Comparison of ENCODE assay signal across 9 mouse cellular contexts in genomic region chr2:33734781-33735485, GRCm38 (mm10).
DNase-seq lines count a peak whose midpoint lies in the region; ATAC-seq and TF ChIP-seq lines count a peak whose summit lies in the region.
"Had no signal": no experiment of that assay in that cellular context is flagged by ENCODE, and none has a peak within 500 bp of the region (broad histone marks: within the 10 kb centered on the region; RNA-seq: fewer than 3 reads in every experiment).

No protein-coding gene starts in this region.

- no peak for ATAC-seq in kidney, postnatal 0 days (replicated peaks; ENCODE audit: low FRiP score, low read depth)
- no peak for ATAC-seq in liver, embryonic 14.5 days (ENCODE audit: insufficient read depth)
- peak; percentile 48 for ATAC-seq in neural tube, embryonic 14.5 days (ENCODE audit: low read depth)

- H3K9me3 ChIP-seq in kidney, postnatal 0 days (replicated peaks; ENCODE audit: low read length), result no peaks in the 10 kb centered on the region
- H3K9me3 ChIP-seq in liver, embryonic 14.5 days (ENCODE audit: control insufficient read depth, low read length), result no peaks in the 10 kb centered on the region
- no peaks in the 10 kb centered on the region for H3K9me3 ChIP-seq in neural tube, embryonic 14.5 days (ENCODE audit: control insufficient read depth, low read length)
- H3K9me3 ChIP-seq: embryonic facial prominence, embryonic 12.5 days had no signal

- TF ChIP-seq EP300 in liver, embryonic 14.5 days (IDR thresholded peaks at IDR 0.05; ENCODE audit: low read depth), result no peak

- 37% methylated on average over 10 of the region's 10 CpGs for WGBS in kidney, postnatal 0 days
- 33% methylated on average over 10 of the region's 10 CpGs for WGBS in liver, embryonic 14.5 days (ENCODE audit: insufficient replicate concordance)
- 33% methylated on average over 10 of the region's 10 CpGs for WGBS in neural tube, embryonic 14.5 days

- no peaks in the 10 kb centered on the region for H3K27me3 ChIP-seq in kidney, postnatal 0 days (ENCODE audit: insufficient read depth, low read length)
- H3K27me3 ChIP-seq in liver, embryonic 14.5 days (ENCODE audit: control insufficient read depth, insufficient read depth, low read length), result no peaks in the 10 kb centered on the region
- H3K27me3 ChIP-seq in neural tube, embryonic 14.5 days (ENCODE audit: control insufficient read depth, insufficient read depth, low read length), result no peaks in the 10 kb centered on the region
- H3K27me3 ChIP-seq: embryonic facial prominence, embryonic 12.5 days had no signal

- no peak overlapping the region for H3K9ac ChIP-seq in kidney, postnatal 0 days (ENCODE audit: low read depth, low read length)
- H3K9ac ChIP-seq in liver, embryonic 14.5 days (replicated peaks), result no peak overlapping the region
- H3K9ac ChIP-seq in neural tube, embryonic 14.5 days (replicated peaks; ENCODE audit: low read depth, low read length), result no peak overlapping the region
- H3K9ac ChIP-seq: embryonic facial prominence, embryonic 12.5 days had no signal

- H3K36me3 ChIP-seq in kidney, postnatal 0 days (ENCODE audit: insufficient read depth, low read length), result 0 out of 2 replicates have a peak, but pooled peaks cover 7% of the 10 kb centered on the region
- no peaks in the 10 kb centered on the region for H3K36me3 ChIP-seq in liver, embryonic 14.5 days (replicated peaks; ENCODE audit: control insufficient read depth, insufficient read depth, low read depth)
- H3K36me3 ChIP-seq in neural tube, embryonic 14.5 days (ENCODE audit: control insufficient read depth, insufficient read depth, low read length), result peaks cover 16% of the 10 kb centered on the region; the same call in 1 of the 2 replicates

- H3K27ac ChIP-seq in kidney, postnatal 0 days, result no peak overlapping the region
- no peak overlapping the region for H3K27ac ChIP-seq in liver, embryonic 14.5 days
- 0 out of 2 replicates have a peak overlapping the region, but pooled peaks have one; percentile 10 for H3K27ac ChIP-seq in neural tube, embryonic 14.5 days (ENCODE audit: low read depth, low read length)

- H3K4me3 ChIP-seq in kidney, postnatal 0 days (replicated peaks; ENCODE audit: low read depth, low read length), result no peak overlapping the region
- H3K4me3 ChIP-seq in liver, embryonic 14.5 days (ENCODE audit: insufficient read depth in 1 of 2, low read depth in 2 of 2, low read length in 2 of 2), result no peak overlapping the region
- H3K4me3 ChIP-seq in neural tube, embryonic 14.5 days (ENCODE audit: low read depth, low read length), result no peak overlapping the region
- H3K4me3 ChIP-seq: embryonic facial prominence, embryonic 12.5 days had no signal

- DNase-seq in ovary, postnatal 10 days (ENCODE audit: low spot score), result peak; percentile 66
- no peak for DNase-seq in ovary, adult 18-20 months (ENCODE audit: low spot score)
- peak; percentile 87 to 93 for DNase-seq in cerebellum, postnatal 25 days
- DNase-seq in frontal cortex, postnatal 36 days (ENCODE audit: low spot score in 2 of 2), result peak; percentile 86 to 89
- DNase-seq in kidney, postnatal 0 days (ENCODE audit: low spot score), result peak; percentile 77
- DNase-seq in liver, embryonic 14.5 days (ENCODE audit: low read depth in 3 of 3, low spot score in 3 of 3), result peak; percentile 20 to 44 (median 34)
- peak; percentile 34 to 42 for DNase-seq in thymus, adult 18-20 months

- no peak overlapping the region for H3K4me2 ChIP-seq in kidney, postnatal 0 days (ENCODE audit: low read length)
- no peak overlapping the region for H3K4me2 ChIP-seq in liver, embryonic 14.5 days (ENCODE audit: low read depth)
- no peak overlapping the region for H3K4me2 ChIP-seq in neural tube, embryonic 14.5 days (ENCODE audit: low read depth, low read length)
- H3K4me2 ChIP-seq: embryonic facial prominence, embryonic 12.5 days had no signal

- no peaks in the 10 kb centered on the region; the same call in 1 of the 2 replicates for H3K4me1 ChIP-seq in kidney, postnatal 0 days (replicated peaks; ENCODE audit: insufficient read depth, low read length)
- no peaks in the 10 kb centered on the region for H3K4me1 ChIP-seq in liver, embryonic 14.5 days (replicated peaks; ENCODE audit: control insufficient read depth in 2 of 2, insufficient read depth in 2 of 2, low read length in 1 of 2)
- peaks cover 2% of the 10 kb centered on the region; the same call in 1 of the 2 replicates for H3K4me1 ChIP-seq in neural tube, embryonic 14.5 days (ENCODE audit: control insufficient read depth, insufficient read depth, low read length)
- H3K4me1 ChIP-seq: embryonic facial prominence, embryonic 12.5 days had no signal

- peak; percentile 98 for TF ChIP-seq CTCF in kidney, postnatal 0 days (IDR thresholded peaks at IDR 0.05; ENCODE audit: low read depth)
- peak; percentile 98 for TF ChIP-seq CTCF in liver, embryonic 14.5 days (IDR thresholded peaks at IDR 0.05; ENCODE audit: low read depth)
